In the genomic region with DNA sequence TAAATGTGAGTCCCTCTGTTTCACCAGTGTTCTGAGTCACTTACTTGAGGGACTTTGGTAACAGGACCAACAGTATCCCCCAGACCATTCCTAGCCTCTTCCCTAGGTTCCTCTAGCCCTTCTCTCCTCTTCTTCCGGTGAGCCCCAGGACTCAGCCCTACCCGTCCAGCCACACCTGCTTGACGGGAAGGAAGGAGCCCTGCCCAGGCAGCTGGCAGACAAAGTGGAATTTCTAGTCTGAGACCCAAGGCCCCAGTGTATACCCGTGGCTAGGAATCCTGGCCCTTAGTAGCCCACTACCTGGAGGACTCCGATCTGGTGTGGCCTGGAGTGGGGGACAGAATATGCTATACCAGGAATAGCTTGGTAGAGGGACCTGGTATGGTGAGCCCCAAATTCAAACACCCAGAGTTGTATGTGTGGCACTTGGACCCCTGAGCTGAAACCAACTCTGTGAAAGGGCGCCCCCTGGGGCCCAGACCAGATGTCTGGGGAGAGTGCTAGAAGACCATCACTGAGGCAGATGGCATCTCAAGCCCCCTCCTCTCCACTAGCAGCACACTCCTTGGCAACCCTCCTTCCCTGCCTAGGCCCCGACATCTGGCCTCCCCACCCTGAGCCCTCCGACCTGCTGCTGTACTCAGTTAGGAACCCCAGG, we compare ENCODE assay signal across 8 mouse cellular contexts. TPM values are rescaled to one million over a fixed set of nuclear protein-coding genes. Genes with fewer than 3 reads are reported as not detected.
DNase-seq lines count a peak whose midpoint lies in the region; ATAC-seq lines count a peak whose summit lies in the region.

No protein-coding gene starts in this region.

- 0 out of 2 replicates have a peak, but pooled peaks have one; percentile 34 for ATAC-seq in midbrain, embryonic 12.5 days (ENCODE audit: low FRiP score, low read depth)
- peak; percentile 51; the same call in 1 of the 2 replicates for ATAC-seq in liver, embryonic 13.5 days (ENCODE audit: low read depth)
- peak; percentile 43; the same call in 1 of the 2 replicates for ATAC-seq in stomach, embryonic 14.5 days (ENCODE audit: insufficient number of reproducible peaks, insufficient read depth, low FRiP score, low read depth)

- no peak overlapping the region for H3K9ac ChIP-seq in midbrain, embryonic 12.5 days (replicated peaks)
- H3K9ac ChIP-seq in liver, embryonic 13.5 days, result no peak overlapping the region
- H3K9ac ChIP-seq in stomach, embryonic 14.5 days (replicated peaks; ENCODE audit: low read depth, low read length), result no peak overlapping the region

- no peaks in the 10 kb centered on the region for H3K36me3 ChIP-seq in midbrain, embryonic 12.5 days
- H3K36me3 ChIP-seq in midbrain, embryonic 10.5 days, result no peaks in the 10 kb centered on the region
- H3K36me3 ChIP-seq in liver, embryonic 13.5 days, result 0 out of 2 replicates have a peak, but pooled peaks cover 4% of the 10 kb centered on the region
- no peaks in the 10 kb centered on the region for H3K36me3 ChIP-seq in stomach, embryonic 14.5 days (ENCODE audit: control insufficient read depth, insufficient read depth, low read length)

- H3K27me3 ChIP-seq in midbrain, embryonic 12.5 days, result no peaks in the 10 kb centered on the region
- no peaks in the 10 kb centered on the region for H3K27me3 ChIP-seq in midbrain, embryonic 10.5 days (ENCODE audit: low read depth, poor library complexity, severe bottlenecking)
- H3K27me3 ChIP-seq in liver, embryonic 13.5 days, result no peaks in the 10 kb centered on the region
- H3K27me3 ChIP-seq in stomach, embryonic 14.5 days (ENCODE audit: control insufficient read depth, insufficient read depth, low read length), result no peaks in the 10 kb centered on the region

- WGBS in midbrain, embryonic 12.5 days, result 75% methylated on average over 8 of the region's 8 CpGs
- 74% methylated on average over 8 of the region's 8 CpGs for whole genome bisulfite sequencing in midbrain, embryonic 10.5 days
- WGBS in liver, embryonic 13.5 days (ENCODE audit: insufficient replicate concordance), result 60% methylated on average over 8 of the region's 8 CpGs
- 65% methylated on average over 8 of the region's 8 CpGs for WGBS in stomach, embryonic 14.5 days

- peaks cover 4% of the 10 kb centered on the region; the same call in 1 of the 2 replicates for H3K4me1 ChIP-seq in midbrain, embryonic 12.5 days
- H3K4me1 ChIP-seq in midbrain, embryonic 10.5 days, result peaks cover 12% of the 10 kb centered on the region
- peaks cover 21% of the 10 kb centered on the region for H3K4me1 ChIP-seq in liver, embryonic 13.5 days (replicated peaks)
- no peaks in the 10 kb centered on the region for H3K4me1 ChIP-seq in stomach, embryonic 14.5 days (ENCODE audit: control insufficient read depth, insufficient read depth, low read length)

- no peak overlapping the region for H3K27ac ChIP-seq in midbrain, embryonic 12.5 days (replicated peaks)
- no peak overlapping the region for H3K27ac ChIP-seq in midbrain, embryonic 10.5 days (replicated peaks)
- H3K27ac ChIP-seq in liver, embryonic 13.5 days, result no peak overlapping the region
- H3K27ac ChIP-seq in stomach, embryonic 14.5 days (ENCODE audit: low read length), result no peak overlapping the region

- H3K4me2 ChIP-seq in midbrain, embryonic 12.5 days (replicated peaks), result no peak overlapping the region
- H3K4me2 ChIP-seq in liver, embryonic 13.5 days, result no peak overlapping the region
- H3K4me2 ChIP-seq in stomach, embryonic 14.5 days (replicated peaks; ENCODE audit: low read depth, low read length), result no peak overlapping the region

- peak; percentile 50 for DNase-seq in adrenal gland, postnatal 14 days
- no peak for DNase-seq in adrenal gland, adult 18-20 months (ENCODE audit: low spot score in 2 of 2)
- no peak for DNase-seq in midbrain, embryonic 10.5 days (ENCODE audit: low spot score)
- DNase-seq in liver, embryonic 13.5 days, result no peak
- no peak for DNase-seq in gastrocnemius, postnatal 4 days (ENCODE audit: low spot score in 2 of 2)
- DNase-seq in cerebellum, adult 11 months, result no peak

- H3K4me3 ChIP-seq in midbrain, embryonic 12.5 days, result no peak overlapping the region
- no peak overlapping the region for H3K4me3 ChIP-seq in midbrain, embryonic 10.5 days
- H3K4me3 ChIP-seq in liver, embryonic 13.5 days (replicated peaks), result no peak overlapping the region
- no peak overlapping the region for H3K4me3 ChIP-seq in stomach, embryonic 14.5 days (ENCODE audit: low read depth, low read length)

- no peaks in the 10 kb centered on the region for H3K9me3 ChIP-seq in midbrain, embryonic 12.5 days
- no peaks in the 10 kb centered on the region for H3K9me3 ChIP-seq in midbrain, embryonic 10.5 days (replicated peaks)
- H3K9me3 ChIP-seq in liver, embryonic 13.5 days (replicated peaks), result no peaks in the 10 kb centered on the region
- H3K9me3 ChIP-seq in stomach, embryonic 14.5 days (ENCODE audit: control insufficient read depth, low read depth, low read length), result no peaks in the 10 kb centered on the region

RNA-seq across cellular contexts. Expression of gene Ttc39a, which starts 13.8 kb away (rescaled TPM):
- total RNA-seq in adrenal gland, postnatal 14 days (2021), result 6.2 and 7.1 TPM in 2 replicates
- total RNA-seq in adrenal gland, adult 18-20 months (2021), result 1 to 10 TPM; 3.8 to 6.3 TPM
- 1.2 and 1.6 TPM in 2 replicates for polyA plus RNA-seq in midbrain, embryonic 12.5 days (2016; fragmentation: Nextera tagmentation; extraction: Ambion mirVana)
- 2.4 and 2.9 TPM in 2 replicates for polyA plus RNA-seq in midbrain, embryonic 10.5 days (2016; fragmentation: Nextera tagmentation; extraction: Ambion mirVana)
- 14.2 and 14.7 TPM in 2 replicates for polyA plus RNA-seq in liver, embryonic 13.5 days (2015; fragmentation: Nextera tagmentation; extraction: Ambion mirVana)
- 9.6 and 10.1 TPM in 2 replicates for polyA plus RNA-seq in stomach, embryonic 14.5 days (2014; fragmentation: Nextera tagmentation; extraction: Ambion mirVana)
- 1 to 10 TPM in 1 of 2 experiments, under 1 TPM in 1; 0.83 to 1.2 TPM for total RNA-seq in gastrocnemius, postnatal 4 days (2021)
